Mouse (Mus musculus) cerebellum, postnatal 25 days (tissue): Measurements from ENCODE around the gene Shisa5.
A peak's percentile ranks its signal among the peaks of the same experiment; 100 is the strongest.

Experiments used
- DNase-seq, 2 experiments: peaks; one replicate each; pipeline ENCODE4 v3.0.0; 2021; ENCODE audit warnings: mixed read lengths in 2 of 2

Shisa5 gene

DNA sequence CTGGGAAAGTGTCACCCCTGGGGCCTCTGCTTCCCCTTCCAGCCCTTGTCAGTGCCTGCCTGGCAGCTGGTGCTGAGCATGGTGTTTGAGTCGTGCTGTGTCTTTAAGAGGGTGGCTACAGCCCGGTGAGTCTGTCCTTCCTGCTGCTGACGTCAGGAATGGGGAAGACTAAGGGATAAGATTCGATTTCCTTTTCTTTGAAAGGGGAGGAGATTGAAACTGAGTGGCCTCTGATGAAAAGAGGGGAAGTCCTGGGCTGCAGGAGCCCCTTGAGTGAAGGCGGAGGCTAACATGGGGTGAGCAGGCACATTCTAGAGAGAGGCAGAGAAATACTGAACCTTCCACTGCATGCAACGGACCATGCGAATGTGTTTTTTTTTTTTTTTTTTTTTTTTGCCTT is 16.3 kb downstream of the Shisa5 start:
- DNase-seq = peak; percentile 62 to 70

- peak in 1 of 2 experiments; percentile 29 for DNase-seq
Measured at GRCm38 (mm10) chr9:109055271-109056030, 17.1 kb downstream of the Shisa5 start.

DNA sequence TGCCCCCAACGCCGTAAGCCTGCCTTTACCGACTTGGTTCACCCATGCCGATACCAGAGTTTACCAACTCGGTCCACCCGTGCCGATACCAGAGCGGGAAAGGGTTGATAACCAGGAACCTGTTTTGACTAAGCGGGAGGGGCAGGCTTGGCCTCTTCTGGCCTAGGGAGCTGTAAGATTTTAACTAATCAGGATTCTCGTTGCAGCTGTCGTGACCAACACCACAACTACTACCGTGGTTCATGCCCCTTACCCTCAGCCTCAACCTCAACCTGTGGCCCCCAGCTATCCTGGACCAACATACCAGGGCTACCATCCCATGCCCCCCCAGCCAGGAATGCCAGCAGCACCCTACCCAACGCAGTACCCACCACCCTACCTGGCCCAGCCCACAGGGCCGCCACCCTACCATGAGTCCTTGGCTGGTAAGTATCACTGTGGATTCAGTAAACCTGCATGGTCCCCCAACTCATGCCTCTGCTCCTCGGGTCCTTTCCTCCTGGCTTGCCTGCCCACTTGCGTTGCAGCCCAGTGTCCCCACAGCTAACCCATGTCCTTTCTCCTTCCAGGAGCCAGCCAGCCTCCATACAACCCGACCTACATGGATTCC is 17.8 kb downstream of the Shisa5 start:
- no peak for DNase-seq

GRCm38 (mm10) chr9:109056916-109057315 is 18.6 kb downstream of the Shisa5 start:
- DNase-seq = no peak

DNA sequence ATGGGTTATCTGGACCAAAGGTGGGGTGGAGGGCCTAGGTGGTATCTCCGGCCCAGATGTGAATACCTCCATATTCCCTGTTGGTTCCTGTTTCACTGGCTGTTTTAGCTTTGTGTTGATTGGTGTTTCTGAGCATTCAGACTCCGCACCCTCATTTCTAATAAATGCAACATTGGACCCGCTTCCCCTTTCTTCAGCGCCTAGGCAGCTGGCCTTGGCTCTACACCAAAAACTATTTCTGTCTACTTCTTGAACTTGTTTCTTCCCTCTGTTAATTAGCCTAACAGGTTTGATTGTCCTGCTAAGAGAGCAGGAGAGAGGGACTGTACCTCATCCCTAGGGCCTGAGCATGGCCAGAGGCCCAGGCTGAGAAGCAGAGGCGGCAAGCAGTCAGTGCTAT is 19.2 kb downstream of the Shisa5 start:
- DNase-seq = no peak

DNA sequence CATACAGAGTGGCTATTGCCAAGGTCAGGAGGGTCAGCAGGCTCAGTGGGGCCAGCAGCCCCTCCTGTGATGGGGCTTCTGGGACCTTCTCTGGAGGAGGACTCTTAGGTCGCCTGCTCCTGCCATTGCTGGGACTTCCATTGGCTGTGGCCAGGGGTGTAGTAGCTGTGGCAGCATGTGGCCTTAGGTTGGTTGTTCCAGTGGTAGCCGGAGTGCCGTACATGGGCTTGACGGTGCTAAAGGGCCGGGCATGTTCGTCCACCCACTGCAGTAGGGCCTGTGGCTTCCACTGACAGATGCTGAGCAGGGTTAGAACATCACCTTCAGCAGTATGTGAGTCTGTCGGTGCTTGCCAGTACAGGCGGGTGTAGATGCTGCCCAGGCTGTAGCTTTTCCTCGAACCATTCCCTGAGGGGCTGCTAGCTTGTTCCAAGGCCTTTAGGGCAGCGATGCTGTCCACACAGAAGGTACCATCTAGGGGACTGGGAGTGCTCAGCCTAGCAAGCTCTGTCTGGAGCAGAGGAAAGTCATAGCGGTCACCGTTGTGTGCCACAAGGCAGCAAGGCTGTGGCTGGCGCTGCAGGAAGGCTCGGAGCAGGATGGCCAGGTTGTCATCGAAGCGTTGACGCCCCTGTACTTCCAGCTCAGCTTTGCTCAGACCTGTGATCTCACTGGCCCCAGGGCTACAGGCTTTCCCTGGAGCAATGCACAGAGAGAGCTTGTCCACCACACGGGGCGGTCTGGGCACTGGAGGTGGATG is 19.8 kb downstream of the Shisa5 start:
- DNase-seq = peak in 1 of 2 experiments; percentile 12

GRCm38 (mm10) chr9:109059136-109059903 is 21.0 kb downstream of the Shisa5 start, which contains the start of gene Trex1:
Trex1 (minus strand) TSS chr9:109059734.
- DNase-seq = peak; percentile 91 to 92

- peak in 1 of 2 experiments; percentile 17 for DNase-seq
Measured at GRCm38 (mm10) chr9:109060184-109060897, 22.0 kb downstream of the Shisa5 start.

DNA sequence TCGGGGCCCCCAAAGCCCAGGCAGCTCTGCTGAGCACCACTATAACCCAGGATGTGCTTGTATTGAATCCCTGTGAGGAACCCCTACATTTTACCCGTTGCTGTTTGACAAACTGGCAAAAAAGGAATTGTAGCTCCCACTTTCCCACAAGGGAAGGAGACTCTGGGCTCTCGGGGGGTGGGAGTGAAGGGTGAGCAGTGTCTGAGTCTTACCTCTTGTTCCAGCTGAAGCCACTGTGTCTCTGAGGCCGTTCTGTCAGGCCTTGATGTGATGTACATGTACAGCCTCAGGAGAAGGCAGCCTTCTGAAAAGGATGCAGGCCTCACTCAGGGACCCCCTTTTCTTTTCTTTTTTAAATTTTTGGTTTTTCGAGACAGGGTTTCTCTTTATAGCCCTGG is 22.5 kb downstream of the Shisa5 start:
- no peak for DNase-seq

DNA sequence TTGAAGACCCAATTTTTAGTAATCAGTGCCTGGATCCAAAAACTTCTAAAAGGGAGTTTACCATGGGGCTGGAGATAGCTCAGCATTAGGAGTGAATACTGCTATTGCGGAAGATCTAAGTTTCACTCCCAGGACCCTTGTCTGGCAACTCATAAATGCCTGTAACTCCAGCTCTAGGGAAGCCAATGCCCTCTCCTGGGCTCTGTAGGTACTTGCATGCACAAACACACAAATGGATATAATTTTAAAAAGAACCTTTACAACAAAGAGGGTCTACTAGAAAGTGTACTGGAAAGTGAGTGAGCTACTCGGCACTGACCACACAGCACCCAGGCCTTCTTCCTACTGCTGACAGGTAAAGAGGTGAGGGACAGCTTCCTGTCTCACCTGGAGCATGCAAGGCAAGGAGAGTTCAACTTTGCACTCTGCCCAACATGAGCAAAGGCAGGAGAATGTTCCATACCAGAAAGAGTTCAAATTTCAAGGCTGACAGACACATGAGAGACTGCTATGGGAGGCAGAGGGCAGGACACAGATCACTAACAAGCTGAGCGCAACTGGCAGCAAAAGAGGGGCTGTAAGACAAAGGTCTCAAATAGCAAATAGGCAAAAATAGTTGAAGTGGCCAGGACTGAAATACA is 29.9 kb downstream of the Shisa5 start:
- no peak for DNase-seq

DNA sequence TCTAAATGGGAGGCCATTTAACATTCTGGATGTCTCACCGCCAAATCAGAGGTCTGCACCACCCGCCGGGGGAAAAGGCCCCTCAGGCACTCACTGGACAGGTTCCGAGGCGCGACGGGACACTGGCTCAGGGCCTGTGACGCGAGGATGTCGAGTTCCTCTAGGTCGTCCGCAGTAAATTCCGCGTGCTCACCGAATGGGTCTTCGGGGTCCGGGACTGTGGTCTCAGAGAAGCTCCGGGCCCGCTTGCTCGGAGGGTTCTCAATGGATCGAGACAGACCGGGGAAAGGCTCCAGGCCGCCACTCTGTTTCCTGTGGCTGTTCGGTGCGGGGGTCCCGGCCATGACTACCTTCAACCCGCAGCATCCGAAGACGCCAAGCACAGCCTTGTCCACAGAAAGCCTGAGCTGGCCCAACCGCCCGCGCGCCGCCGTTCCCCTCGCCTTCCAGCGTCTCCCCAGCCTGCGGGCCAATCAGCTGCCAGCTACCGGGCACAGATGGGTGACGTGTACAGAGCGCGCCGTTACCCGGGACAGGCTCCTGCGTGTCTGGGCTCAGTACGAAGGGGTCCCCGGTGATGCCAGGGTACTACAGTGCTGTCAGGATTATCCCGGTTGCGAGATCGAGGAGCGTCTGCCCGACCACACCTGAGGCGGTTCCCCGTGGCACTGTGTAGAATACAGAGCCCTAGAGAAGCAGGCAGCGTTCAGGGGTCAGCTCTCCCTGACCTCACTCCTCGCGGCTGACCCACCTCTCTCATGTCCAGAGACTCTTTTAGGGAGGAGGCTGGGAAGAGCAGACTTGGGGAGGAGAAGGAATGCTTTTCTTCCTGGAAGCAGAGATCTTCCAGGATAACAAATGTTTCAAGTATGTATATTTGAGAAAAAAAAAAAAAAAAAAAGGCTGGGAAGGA is 35.6 kb downstream of the Shisa5 start, which contains the start of gene Atrip:
Atrip (minus strand) TSS at position 464 of the 913 bp plus-strand sequence.
- peak; percentile 96 for DNase-seq

DNA sequence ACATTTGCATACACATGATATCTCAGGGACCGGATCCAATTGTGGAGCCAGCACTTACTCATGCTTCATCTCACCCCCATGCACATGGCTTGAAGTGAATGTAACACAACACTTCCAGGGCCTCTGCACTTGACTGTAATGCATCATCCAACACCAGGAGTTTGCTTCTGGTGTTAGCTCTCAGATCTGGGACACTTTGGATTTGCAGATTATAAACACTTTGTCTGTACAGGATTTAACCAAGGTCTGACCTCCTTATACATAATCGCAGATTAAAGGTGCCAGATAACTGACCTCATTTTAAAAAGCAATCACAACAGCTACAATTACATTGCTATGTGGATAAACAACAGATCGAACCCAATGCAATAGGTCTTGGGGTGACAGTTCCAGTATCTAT is 42.2 kb downstream of the Shisa5 start:
- no peak for DNase-seq

GRCm38 (mm10) chr9:109081749-109082123 is 43.4 kb downstream of the Shisa5 start:
- no peak for DNase-seq

DNA sequence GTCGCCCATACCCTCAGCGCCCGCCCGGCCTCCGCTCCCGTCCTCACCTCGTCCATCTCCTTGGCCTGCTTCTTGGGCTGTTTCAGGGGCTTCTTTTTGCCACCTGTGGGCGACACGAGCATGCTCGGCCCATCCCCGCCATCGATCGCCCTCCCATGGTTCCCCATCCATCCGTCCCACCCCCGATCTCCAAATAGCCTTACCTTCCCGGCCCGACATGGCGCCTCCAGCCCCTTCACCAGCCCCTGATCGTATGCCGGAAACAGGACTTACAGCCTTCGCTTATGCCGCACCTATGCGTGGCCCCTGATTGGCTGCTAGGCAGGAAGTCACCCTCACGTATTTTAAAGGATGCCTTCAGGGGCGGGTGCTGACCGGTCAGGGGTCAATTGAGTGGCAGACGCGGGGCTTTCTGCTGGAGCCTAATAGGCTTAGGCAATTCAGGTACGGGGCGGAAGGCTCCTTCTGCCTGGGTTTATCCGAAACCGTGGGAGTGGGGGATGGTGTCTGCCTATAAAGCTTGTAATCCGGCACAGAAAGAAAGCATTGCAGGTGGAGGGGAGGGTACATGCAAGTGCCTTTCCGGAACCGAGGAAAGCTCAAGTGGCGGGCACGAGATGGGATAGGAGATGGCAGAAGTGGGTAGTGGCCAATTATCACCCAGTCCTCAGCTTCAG is 43.9 kb downstream of the Shisa5 start, which contains the start of the genes Ccdc51 and Tma7:
Ccdc51 (plus strand) TSS at position 370 of the 677 bp plus-strand sequence.
Tma7 (minus strand) TSS at position 464 of the 677 bp plus-strand sequence.
- peak; percentile 86 to 89 for DNase-seq

GRCm38 (mm10) chr9:109084922-109085321 is 46.6 kb downstream of the Shisa5 start:
- no peak for DNase-seq

GRCm38 (mm10) chr9:109087987-109088386 is 49.6 kb downstream of the Shisa5 start:
- peak; percentile 41 to 59 for DNase-seq

- DNase-seq = no peak
Measured at GRCm38 (mm10) chr9:109090446-109090845, 52.1 kb downstream of the Shisa5 start.

- DNase-seq = no peak
Measured at GRCm38 (mm10) chr9:109091802-109092201, 53.4 kb downstream of the Shisa5 start.

DNA sequence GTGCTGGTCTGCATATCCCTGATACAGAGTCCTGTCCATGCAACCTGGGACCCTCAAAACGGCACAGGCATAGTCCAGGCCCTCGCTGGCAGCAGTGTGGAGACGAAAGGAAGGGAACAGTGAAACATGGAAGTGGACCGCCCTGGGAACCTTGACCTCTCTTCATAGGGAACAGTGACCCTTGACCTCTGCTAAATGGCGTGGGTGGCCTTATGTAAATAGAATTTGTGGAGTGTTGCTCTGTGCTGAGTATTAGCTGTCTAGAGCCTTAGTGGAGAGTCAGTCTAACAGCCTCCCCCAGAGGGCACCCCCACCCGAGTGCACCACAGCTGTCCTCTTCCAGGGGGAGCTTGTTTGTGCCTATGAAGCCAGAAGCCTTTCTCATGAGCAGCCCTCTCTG is 54.4 kb downstream of the Shisa5 start:
- no peak for DNase-seq
